Mouse (Mus musculus): ENCODE data around the gene Ak5.

DNA sequence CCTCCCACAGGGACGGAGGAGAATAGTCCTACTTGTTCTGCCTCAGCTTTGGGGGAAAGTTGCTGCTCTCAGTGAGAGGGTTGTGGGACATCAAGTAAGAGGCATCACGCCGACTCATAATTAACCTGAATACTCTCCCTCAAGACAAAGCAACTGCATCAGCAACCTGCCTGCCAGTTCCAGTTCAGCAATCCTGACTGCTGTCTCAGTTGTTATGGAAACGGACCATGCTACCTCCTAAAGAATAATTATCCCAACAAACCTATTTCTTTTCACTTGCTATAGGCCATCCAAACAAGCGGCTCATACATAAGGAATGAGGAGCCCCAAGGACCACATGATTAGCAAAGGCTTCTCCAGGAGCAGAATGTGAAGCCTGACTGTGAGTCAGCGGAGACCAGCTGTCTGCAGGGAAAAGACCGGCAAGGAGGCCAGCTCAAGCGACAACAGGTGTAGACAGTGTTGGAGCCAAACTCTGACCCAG lies 172.7 kb downstream of the Ak5 start:
- TF ChIP-seq TCF12 (IDR thresholded peaks at IDR 0.05; ENCODE audit: low read depth, low read length) (no peak), POLR2A (IDR thresholded peaks at IDR 0.05; ENCODE audit: low read depth, low read length) (no peak), CTCF (conservative IDR thresholded peaks at IDR 0.05 in 1 of 2, IDR thresholded peaks at IDR 0.05 in 1 of 2; ENCODE audit: low read depth in 2 of 2, low read length in 2 of 2) (no peak), SIN3A (IDR thresholded peaks at IDR 0.05; ENCODE audit: low read length) (no peak), IRF4 (IDR thresholded peaks at IDR 0.05; ENCODE audit: low read depth, low read length) (no peak), CHD2 (IDR thresholded peaks at IDR 0.05; ENCODE audit: low read length) (no peak), POLR2AphosphoS2 (IDR thresholded peaks at IDR 0.05; ENCODE audit: low read depth, low read length) (no peak), HCFC1 (IDR thresholded peaks at IDR 0.05; ENCODE audit: low read depth, low read length) (no peak), ZNF384 (IDR thresholded peaks at IDR 0.05; ENCODE audit: low read depth, low read length) (no peak), MAX (IDR thresholded peaks at IDR 0.05; ENCODE audit: low read length) (no peak), NRF1 (IDR thresholded peaks at IDR 0.05; ENCODE audit: low read depth, low read length) (no peak), MAFK (IDR thresholded peaks at IDR 0.05; ENCODE audit: insufficient replicate concordance, low read length) (no peak), UBTF (IDR thresholded peaks at IDR 0.05; ENCODE audit: low read depth, low read length) (no peak), MEF2A (IDR thresholded peaks at IDR 0.05; ENCODE audit: borderline replicate concordance, low read depth, low read length) (no peak)

Measured in CH12.LX (cell line).